14 mouse cellular contexts compared by ENCODE assay signal in the genomic region with DNA sequence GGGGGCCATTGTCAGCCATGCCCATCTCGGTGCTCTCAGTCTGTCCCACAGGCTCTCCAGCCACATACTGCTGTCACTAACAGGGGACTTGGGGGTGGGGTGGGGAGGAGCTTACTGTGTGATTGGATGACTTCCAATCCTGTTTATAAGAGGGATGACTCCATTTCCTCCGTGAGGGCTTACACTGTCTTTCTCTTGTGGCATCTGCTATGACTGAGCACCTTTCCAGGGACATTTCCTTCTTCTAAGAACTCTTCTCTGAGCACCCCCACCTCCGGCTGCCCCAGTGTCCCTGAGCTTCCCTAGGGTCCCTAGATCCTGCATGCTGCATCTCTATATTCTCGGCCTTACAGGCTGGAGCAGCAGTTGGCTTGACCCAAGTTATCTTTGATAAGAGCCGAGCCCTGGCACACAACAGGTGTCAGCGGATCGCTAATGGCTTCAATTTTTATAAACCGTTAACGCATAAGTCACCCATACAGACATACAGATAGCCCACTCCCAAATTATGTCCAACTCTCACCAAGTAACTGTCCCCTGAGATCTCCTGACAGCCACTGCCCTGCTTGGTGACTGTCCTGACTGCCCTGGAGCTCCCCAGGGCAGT. TPM values are rescaled to one million over a fixed set of nuclear protein-coding genes. Genes with fewer than 3 reads are reported as not detected.
DNase-seq lines count a peak whose midpoint lies in the region; ATAC-seq lines count a peak whose summit lies in the region.
"Had no signal": no experiment of that assay in that cellular context is flagged by ENCODE, and none has a peak within 500 bp of the region (broad histone marks: within the 10 kb centered on the region; RNA-seq: fewer than 3 reads in every experiment).

No protein-coding gene starts in this region.

- DNase-seq in heart, embryonic 10.5 days (ENCODE audit: low spot score) = no peak
- DNase-seq in heart, adult 18-20 months = no peak
- no peak for DNase-seq in embryonic facial prominence, embryonic 10.5 days (ENCODE audit: low spot score)
- peak; percentile 38 for DNase-seq in retina, embryonic 14.5 days (ENCODE audit: low spot score)
- no peak for DNase-seq in testis, postnatal 10 days (ENCODE audit: low spot score)
- no peak for DNase-seq in kidney, postnatal 10 days
- DNase-seq: embryo, embryonic 11 days had no signal

- 0 out of 2 replicates have a peak overlapping the region, but pooled peaks have one; percentile 3 for H3K4me2 ChIP-seq in midbrain, embryonic 12.5 days (replicated peaks)
- no peak overlapping the region for H3K4me2 ChIP-seq in midbrain, embryonic 15.5 days
- H3K4me2 ChIP-seq: forebrain, embryonic 15.5 days; limb, embryonic 15.5 days had no signal

- peak overlapping the region; percentile 3; the same call in 1 of the 2 replicates for H3K27ac ChIP-seq in heart, embryonic 10.5 days
- H3K27ac ChIP-seq in midbrain, embryonic 12.5 days (replicated peaks) = no peak overlapping the region; the same call in 1 of the 2 replicates
- no peak overlapping the region for H3K27ac ChIP-seq in midbrain, embryonic 15.5 days
- H3K27ac ChIP-seq in embryonic facial prominence, embryonic 10.5 days (replicated peaks) = peak overlapping the region; percentile 44
- H3K27ac ChIP-seq: forebrain, embryonic 15.5 days; limb, embryonic 15.5 days had no signal

- no peak overlapping the region for H3K9ac ChIP-seq in midbrain, embryonic 12.5 days (replicated peaks)
- no peak overlapping the region for H3K9ac ChIP-seq in midbrain, embryonic 15.5 days
- H3K9ac ChIP-seq: forebrain, embryonic 15.5 days; limb, embryonic 15.5 days had no signal

- no peak; the same call in 1 of the 2 replicates for ATAC-seq in midbrain, embryonic 12.5 days (ENCODE audit: low FRiP score, low read depth)
- ATAC-seq in midbrain, embryonic 15.5 days (replicated peaks) = no peak
- ATAC-seq: forebrain, embryonic 15.5 days had no signal

- H3K4me1 ChIP-seq in heart, embryonic 10.5 days = peaks cover 45% of the 10 kb centered on the region
- peaks cover 14% of the 10 kb centered on the region for H3K4me1 ChIP-seq in midbrain, embryonic 12.5 days
- H3K4me1 ChIP-seq in midbrain, embryonic 15.5 days = 0 out of 2 replicates have a peak, but pooled peaks cover 6% of the 10 kb centered on the region
- H3K4me1 ChIP-seq in embryonic facial prominence, embryonic 10.5 days = peaks cover 61% of the 10 kb centered on the region

- 58% methylated on average over 9 of the region's 9 CpGs for WGBS in heart, embryonic 10.5 days
- WGBS in midbrain, embryonic 12.5 days = 69% methylated on average over 9 of the region's 9 CpGs
- WGBS in midbrain, embryonic 15.5 days = 65% methylated on average over 9 of the region's 9 CpGs
- WGBS in embryonic facial prominence, embryonic 10.5 days = 61% methylated on average over 9 of the region's 9 CpGs

- no peak overlapping the region for H3K4me3 ChIP-seq in heart, embryonic 10.5 days
- no peak overlapping the region for H3K4me3 ChIP-seq in midbrain, embryonic 12.5 days
- no peak overlapping the region for H3K4me3 ChIP-seq in midbrain, embryonic 15.5 days
- no peak overlapping the region for H3K4me3 ChIP-seq in embryonic facial prominence, embryonic 10.5 days
- H3K4me3 ChIP-seq: forebrain, embryonic 15.5 days; limb, embryonic 15.5 days had no signal

- no peaks in the 10 kb centered on the region for H3K36me3 ChIP-seq in heart, embryonic 10.5 days
- no peaks in the 10 kb centered on the region for H3K36me3 ChIP-seq in midbrain, embryonic 12.5 days
- no peaks in the 10 kb centered on the region for H3K36me3 ChIP-seq in midbrain, embryonic 15.5 days (replicated peaks)
- no peaks in the 10 kb centered on the region for H3K36me3 ChIP-seq in embryonic facial prominence, embryonic 10.5 days (replicated peaks)
- H3K36me3 ChIP-seq: forebrain, embryonic 15.5 days; limb, embryonic 15.5 days had no signal

- H3K9me3 ChIP-seq in heart, embryonic 10.5 days = no peaks in the 10 kb centered on the region
- no peaks in the 10 kb centered on the region for H3K9me3 ChIP-seq in midbrain, embryonic 12.5 days
- H3K9me3 ChIP-seq in midbrain, embryonic 15.5 days = no peaks in the 10 kb centered on the region
- no peaks in the 10 kb centered on the region for H3K9me3 ChIP-seq in embryonic facial prominence, embryonic 10.5 days
- H3K9me3 ChIP-seq: forebrain, embryonic 15.5 days; limb, embryonic 15.5 days had no signal

- H3K27me3 ChIP-seq in heart, embryonic 10.5 days (ENCODE audit: insufficient read depth, poor library complexity, severe bottlenecking) = peaks cover 16% of the 10 kb centered on the region; the same call in 1 of the 2 replicates
- H3K27me3 ChIP-seq in midbrain, embryonic 12.5 days = no peaks in the 10 kb centered on the region
- H3K27me3 ChIP-seq in midbrain, embryonic 15.5 days (replicated peaks) = no peaks in the 10 kb centered on the region
- no peaks in the 10 kb centered on the region for H3K27me3 ChIP-seq in embryonic facial prominence, embryonic 10.5 days (replicated peaks; ENCODE audit: low read depth, poor library complexity, severe bottlenecking)
- H3K27me3 ChIP-seq: forebrain, embryonic 15.5 days; limb, embryonic 15.5 days had no signal

RNA-seq across cellular contexts. Expression of gene Laptm5, which starts 6.9 kb away (rescaled TPM):
- polyA plus RNA-seq in heart, embryonic 10.5 days (2016; fragmentation: Nextera tagmentation; extraction: Ambion mirVana) = 7.7 and 19.5 TPM in 2 replicates
- 10 to 100 TPM; 16.5 to 30.3 TPM for total RNA-seq in heart, adult 18-20 months (2021)
- polyA plus RNA-seq in midbrain, embryonic 12.5 days (2016; fragmentation: Nextera tagmentation; extraction: Ambion mirVana) = 19.6 and 26.4 TPM in 2 replicates
- polyA plus RNA-seq in midbrain, embryonic 15.5 days (2015; fragmentation: Nextera tagmentation; extraction: Ambion mirVana) = 28.4 and 32.8 TPM in 2 replicates
- polyA plus RNA-seq in embryonic facial prominence, embryonic 10.5 days (2016; fragmentation: Nextera tagmentation; extraction: Ambion mirVana) = 13.0 and 16.4 TPM in 2 replicates

RNA-seq across cellular contexts. Expression of gene Matn1, which starts 24.3 kb away (rescaled TPM):
- not detected in 2 replicates for polyA plus RNA-seq in heart, embryonic 10.5 days (2016; fragmentation: Nextera tagmentation; extraction: Ambion mirVana)
- total RNA-seq in heart, adult 18-20 months (2021) = not detected
- polyA plus RNA-seq in midbrain, embryonic 12.5 days (2016; fragmentation: Nextera tagmentation; extraction: Ambion mirVana) = 0.88 TPM in 1 of 2 replicates, not detected in the other
- 0.24 and 0.32 TPM in 2 replicates for polyA plus RNA-seq in midbrain, embryonic 15.5 days (2015; fragmentation: Nextera tagmentation; extraction: Ambion mirVana)
- polyA plus RNA-seq in embryonic facial prominence, embryonic 10.5 days (2016; fragmentation: Nextera tagmentation; extraction: Ambion mirVana) = 0.11 TPM in 1 of 2 replicates, not detected in the other
- total RNA-seq: heart, adult 8-10 months; monocyte, adult 5-6 weeks had no signal
- polyA plus RNA-seq: forebrain, embryonic 15.5 days; intestine, embryonic 14.5 days had no signal

Comparison
In these comparisons a context has a peak if more than half of its experiments do, and no peak if none do; other contexts are left out.
1. H3K27ac ChIP-seq: peak in heart, embryonic 10.5 days (single experiment) and embryonic facial prominence, embryonic 10.5 days (single experiment); none in midbrain, embryonic 12.5 days (single experiment) and midbrain, embryonic 15.5 days (single experiment).